Mouse (Mus musculus) macrophage (primary cell): ENCODE measurements around the gene Bad. TPM values are rescaled to one million over a fixed set of nuclear protein-coding genes. Genes with fewer than 3 reads are reported as not detected.

Experiments
- H3K27ac ChIP-seq: fragments of 350-480 bp; formaldehyde crosslinking; 2 replicates; pipeline ENCODE4 v1.9.0; 2021
- H3K36me3 ChIP-seq: fragments of 350-480 bp; formaldehyde crosslinking; 2 replicates; pipeline ENCODE4 v1.9.0; 2021; ENCODE audit errors: inconsistent target
- H3K4me3 ChIP-seq: fragments of 350-480 bp; formaldehyde crosslinking; 2 replicates; pipeline ENCODE4 v1.9.0; 2021; ENCODE audit errors: inconsistent target
- H3K79me2 ChIP-seq: fragments of 350-480 bp; formaldehyde crosslinking; 2 replicates; pipeline ENCODE4 v1.9.0; 2021; ENCODE audit errors: inconsistent target
- WGBS: methylation state at CpG from one replicate; pipeline ENCODE4 v1.1.7; 2026; ENCODE audit warnings: inconsistent platforms; ENCODE audit not compliant: missing documents; 5-methylcytosine and 5-hydroxymethylcytosine counted together
- polyA plus RNA-seq: library from polyadenylated mRNA; stranded (reverse); fragments of 250-400 nt; gene quantifications from 3 replicates; pipeline ENCODE4 v1.2.4, GENCODE M21; 2018; ENCODE audit warnings: inconsistent platforms

Gene Bad
- polyA plus RNA-seq, 1 experiment from 2014 or later, result 40.5 TPM

GRCm38 (mm10) chr19:6936299-6936698, 5.4 kb upstream of the Bad start:
- H3K4me3 ChIP-seq, result no peak overlapping the region
- H3K36me3 ChIP-seq, result no peaks in the 10 kb centered on the region; the same call in 1 of the 2 replicates
- H3K79me2 ChIP-seq, result no peaks in the 10 kb centered on the region
- H3K27ac ChIP-seq, result no peak overlapping the region
- 31% methylated on average over 3 of the region's 3 CpGs for WGBS

- Histone ChIP-seq H3K79me2 (peaks cover 4% of the 10 kb centered on the region), H3K27ac (no peak overlapping the region), H3K4me3 (no peak overlapping the region), H3K36me3 (no peaks in the 10 kb centered on the region; the same call in 1 of the 2 replicates)
- 94% methylated on average over 16 of the region's 16 CpGs for WGBS
Measured at GRCm38 (mm10) chr19:6937541-6938465, 3.9 kb upstream of the Bad start.

- Histone ChIP-seq H3K79me2 (peaks cover 17% of the 10 kb centered on the region), H3K36me3 (no peaks in the 10 kb centered on the region; the same call in 1 of the 2 replicates), H3K4me3 (no peak overlapping the region), H3K27ac (no peak overlapping the region)
- WGBS, result 94% methylated on average over 20 of the region's 20 CpGs
Measured at GRCm38 (mm10) chr19:6939106-6940002, 2.3 kb upstream of the Bad start.

GRCm38 (mm10) chr19:6940396-6941351, 987 bp upstream of the Bad start:
- Histone ChIP-seq H3K36me3 (peaks cover 5% of the 10 kb centered on the region; the same call in 1 of the 2 replicates), H3K4me3 (peak overlapping the region; percentile 87), H3K27ac (no peak overlapping the region), H3K79me2 (peaks cover 17% of the 10 kb centered on the region)
- WGBS, result 33% methylated on average over 26 of the region's 29 CpGs

- H3K27ac ChIP-seq, result peak within 1 kb of the TSS; percentile 90
- 0% methylated on average over 27 of the region's 27 CpGs for WGBS
- H3K79me2 ChIP-seq, result peaks cover 17% of the 10 kb centered on the region
- peak within 1 kb of the TSS; percentile 87 for H3K4me3 ChIP-seq
- peaks cover 5% of the 10 kb centered on the region; the same call in 1 of the 2 replicates for H3K36me3 ChIP-seq
Measured at GRCm38 (mm10) chr19:6942249-6942691, 609 bp downstream of the Bad start, which contains the start of gene Gpr137. Gene Gpr137 (minus strand): TSS chr19:6942480.

- peaks cover 5% of the 10 kb centered on the region; the same call in 1 of the 2 replicates for H3K36me3 ChIP-seq
- peak overlapping the region; percentile 87 for H3K4me3 ChIP-seq
- peaks cover 17% of the 10 kb centered on the region for H3K79me2 ChIP-seq
- peak overlapping the region; percentile 90 for H3K27ac ChIP-seq
- WGBS, result 49% methylated on average over 5 of the region's 5 CpGs
Measured at GRCm38 (mm10) chr19:6942764-6943163, 1.1 kb downstream of the Bad start.

- peaks cover 5% of the 10 kb centered on the region; the same call in 1 of the 2 replicates for H3K36me3 ChIP-seq
- H3K4me3 ChIP-seq, result no peak overlapping the region
- 92% methylated on average over 6 of the region's 6 CpGs for WGBS
Measured at GRCm38 (mm10) chr19:6943709-6944108, 2.0 kb downstream of the Bad start.

GRCm38 (mm10) chr19:6947742-6948141, 6.1 kb downstream of the Bad start:
- WGBS, result 84% methylated on average over 4 of the region's 4 CpGs
- H3K36me3 ChIP-seq, result peaks cover 5% of the 10 kb centered on the region; the same call in 1 of the 2 replicates
- H3K27ac ChIP-seq, result no peak overlapping the region
- peaks cover 14% of the 10 kb centered on the region for H3K79me2 ChIP-seq
- no peak overlapping the region for H3K4me3 ChIP-seq

More at GRCm38 (mm10) chr19:6943709-6944108, 2.0 kb downstream of the Bad start:
- H3K79me2 ChIP-seq, result peaks cover 17% of the 10 kb centered on the region
- H3K27ac ChIP-seq, result no peak overlapping the region

GRCm38 (mm10) chr19:6948186-6948585, 6.5 kb downstream of the Bad start:
- Histone ChIP-seq H3K27ac (no peak overlapping the region), H3K4me3 (no peak overlapping the region), H3K36me3 (peaks cover 5% of the 10 kb centered on the region; the same call in 1 of the 2 replicates), H3K79me2 (peaks cover 9% of the 10 kb centered on the region)
- 79% methylated on average over 4 of the region's 4 CpGs for WGBS

- H3K4me3 ChIP-seq, result no peak overlapping the region
- no peak overlapping the region for H3K27ac ChIP-seq
- peaks cover 10% of the 10 kb centered on the region; the same call in 1 of the 2 replicates for H3K36me3 ChIP-seq
- 95% methylated on average over 5 of the region's 5 CpGs for WGBS
- H3K79me2 ChIP-seq, result no peaks in the 10 kb centered on the region; the same call in 1 of the 2 replicates
Measured at GRCm38 (mm10) chr19:6949532-6949931, 7.9 kb downstream of the Bad start.

- H3K4me3 ChIP-seq, result peak overlapping the region; percentile 71
- no peak overlapping the region for H3K27ac ChIP-seq
Measured at GRCm38 (mm10) chr19:6949951-6950350, 8.3 kb downstream of the Bad start.

GRCm38 (mm10) chr19:6950613-6951153, 9.0 kb downstream of the Bad start:
- peak overlapping the region; percentile 71 for H3K4me3 ChIP-seq
- H3K27ac ChIP-seq, result peak overlapping the region; percentile 92
- peaks cover 16% of the 10 kb centered on the region for H3K36me3 ChIP-seq
- WGBS, result under 1% methylated on average over 28 of the region's 28 CpGs
- H3K79me2 ChIP-seq, result no peaks in the 10 kb centered on the region; the same call in 1 of the 2 replicates

More at GRCm38 (mm10) chr19:6949951-6950350, 8.3 kb downstream of the Bad start:
- 79% methylated on average over 5 of the region's 5 CpGs for WGBS
- no peaks in the 10 kb centered on the region; the same call in 1 of the 2 replicates for H3K79me2 ChIP-seq
- H3K36me3 ChIP-seq, result peaks cover 14% of the 10 kb centered on the region; the same call in 1 of the 2 replicates
